Mouse (Mus musculus): ENCODE measurements around the gene Gm14862.

GRCm38 (mm10) chrX:9221206-9221605 is 35.5 kb downstream of the Gm14862 start:
- TF ChIP-seq CTCF (IDR thresholded peaks at IDR 0.05; ENCODE audit: low read depth, low read length) (peak; percentile 35), POLR2A (IDR thresholded peaks at IDR 0.05; ENCODE audit: insufficient read depth, low read length) (no peak), EP300 (IDR thresholded peaks at IDR 0.05; ENCODE audit: insufficient read depth, low read depth, low read length) (no peak)

Measured in ES-Bruce4 (cell line).